Mouse (Mus musculus) lung, adult 10 weeks (tissue): ENCODE measurements around the gene Olfr620. TPM values are rescaled to one million over a fixed set of nuclear protein-coding genes. Genes with fewer than 3 reads are reported as not detected.

Source experiments
- polyA plus RNA-seq: library from polyadenylated mRNA; stranded (reverse); fragments of 350-450 nt; fragmentation: Illumina TruSeq; extraction: RNeasy Lipid Tissue Mini Kit (QIAGEN cat#74804); gene quantifications from one replicate; pipeline ENCODE4 v1.2.3, GENCODE M21; 2014; ENCODE audit warnings: low read depth, low replicate concordance; ENCODE audit not compliant: insufficient read depth

Gene Olfr620
- polyA plus RNA-seq: not detected

DNA sequence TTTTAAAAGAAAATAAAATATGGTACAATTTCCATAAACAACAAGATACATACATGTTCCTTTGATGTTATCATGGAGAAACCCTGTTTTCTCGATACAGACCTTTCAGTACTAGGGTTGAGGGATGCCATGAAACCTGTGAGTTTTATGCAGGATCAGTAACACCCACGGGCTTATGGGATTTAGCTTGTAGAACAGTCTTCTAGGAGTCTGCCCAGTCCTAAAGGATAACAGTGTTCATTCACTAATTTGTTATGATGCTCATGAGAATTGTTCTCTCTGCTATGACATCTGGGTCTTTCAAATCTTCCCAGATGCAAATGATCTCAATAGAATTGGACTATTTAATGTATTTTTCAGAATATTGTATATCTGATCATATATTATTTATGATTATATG is at the start of gene Olfr620:
TSS of gene Olfr620 (minus strand) at position 101 of the 400 bp plus-strand sequence.

DNA sequence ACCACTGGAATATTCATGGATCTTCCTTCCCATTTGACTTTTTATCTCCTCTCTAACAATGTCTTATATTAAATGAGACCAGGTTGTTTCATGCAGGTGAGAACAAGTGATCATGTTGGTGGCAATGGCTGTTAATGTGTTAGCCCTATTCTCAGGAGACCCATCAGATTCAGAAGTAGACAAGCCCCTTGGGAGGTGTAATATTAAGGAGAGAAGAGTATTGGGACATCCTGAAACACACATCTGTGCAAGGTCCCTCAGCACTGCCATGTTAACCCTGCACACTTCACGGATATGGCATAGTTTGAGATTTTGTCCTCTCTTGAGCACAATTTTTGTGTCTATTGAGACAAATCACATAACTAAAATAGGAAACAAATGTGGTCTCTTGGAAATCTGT is 30.3 kb upstream of the Olfr620 start, which contains the start of gene Olfr622:
TSS of gene Olfr622 (minus strand) at position 101 of the 400 bp plus-strand sequence.

DNA sequence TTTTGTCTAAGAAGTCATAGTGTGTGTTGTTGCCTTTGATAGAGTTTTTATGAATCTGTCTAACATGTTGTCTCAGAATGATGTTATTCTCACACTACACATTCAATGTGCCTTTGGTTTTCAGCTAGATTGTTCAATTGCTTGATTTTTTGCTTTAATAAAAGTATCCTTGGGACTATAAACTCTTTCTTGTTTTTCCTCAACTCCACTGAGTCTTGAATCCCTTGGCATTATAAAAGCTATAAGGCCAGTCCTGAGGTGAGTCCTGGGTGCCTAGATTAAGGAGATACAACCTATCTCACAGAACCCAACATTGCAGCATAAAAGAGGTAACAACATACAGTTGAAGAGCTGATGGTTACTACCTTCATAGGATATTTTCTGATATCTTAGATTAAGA is 12.1 kb downstream of the Olfr620 start, which contains the start of gene Olfr619:
TSS of gene Olfr619 (plus strand) at position 301 of the 400 bp plus-strand sequence.

DNA sequence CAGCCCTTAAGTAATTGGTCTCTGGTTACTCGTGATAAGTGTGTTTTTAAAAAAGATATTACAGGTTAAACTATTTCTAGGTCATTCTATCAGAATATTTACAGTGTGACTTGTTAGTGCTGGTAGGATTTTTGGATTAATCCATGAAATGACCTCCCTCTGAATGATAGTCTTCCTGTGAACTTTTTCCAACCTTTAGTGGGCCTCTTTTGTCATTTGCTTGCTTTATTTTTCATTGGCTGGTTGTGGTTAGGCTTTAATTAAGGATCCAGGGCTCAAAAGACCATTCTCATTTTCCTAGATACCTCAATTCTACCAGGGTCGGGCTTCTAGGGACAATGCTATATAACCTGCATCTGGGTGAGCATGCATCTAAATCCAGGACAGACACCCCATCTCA is 22.5 kb downstream of the Olfr620 start, which contains the start of gene Olfr618:
TSS of gene Olfr618 (plus strand) at position 301 of the 400 bp plus-strand sequence.

DNA sequence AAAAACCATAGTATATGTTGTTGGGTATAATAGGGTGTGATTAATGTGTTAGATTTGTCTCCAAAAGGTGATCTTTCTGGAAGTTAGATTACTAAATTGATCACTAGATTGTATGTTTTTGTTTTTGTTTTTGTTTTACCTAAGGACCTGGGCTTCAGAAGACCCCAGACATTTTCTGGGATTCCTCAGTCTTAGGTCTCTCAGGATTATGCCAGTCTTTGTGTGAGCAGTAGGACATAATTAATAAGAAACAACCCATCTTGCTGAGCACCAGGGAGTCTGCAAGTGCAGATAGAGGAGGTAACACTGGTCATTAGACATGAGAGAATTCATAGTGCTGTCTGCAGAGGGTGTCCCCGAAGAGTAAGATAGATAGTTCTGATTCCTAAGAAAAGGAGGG is 39.6 kb downstream of the Olfr620 start, which contains the start of gene Olfr617:
TSS of gene Olfr617 (plus strand) at position 301 of the 400 bp plus-strand sequence.

DNA sequence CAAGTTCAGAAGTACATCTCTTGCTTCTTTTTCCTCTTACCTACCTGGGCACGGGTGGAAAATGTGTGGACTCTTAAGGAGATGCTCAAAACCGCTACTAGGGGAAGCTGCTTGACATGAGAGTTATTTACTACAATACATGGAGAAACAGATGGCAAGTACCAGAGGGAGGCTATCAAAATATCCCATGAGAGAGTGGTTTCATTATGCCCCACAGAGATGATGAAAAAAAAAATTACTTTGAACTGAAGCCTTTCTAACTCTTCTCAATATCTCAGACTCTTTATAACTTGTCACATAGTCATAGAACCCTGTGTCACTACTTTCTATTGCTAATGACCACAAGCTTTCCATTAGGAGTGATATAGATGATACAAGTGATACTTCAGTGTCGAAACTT is 43.3 kb downstream of the Olfr620 start, which contains the start of gene Olfr616:
TSS of gene Olfr616 (minus strand) at position 101 of the 400 bp plus-strand sequence.

DNA sequence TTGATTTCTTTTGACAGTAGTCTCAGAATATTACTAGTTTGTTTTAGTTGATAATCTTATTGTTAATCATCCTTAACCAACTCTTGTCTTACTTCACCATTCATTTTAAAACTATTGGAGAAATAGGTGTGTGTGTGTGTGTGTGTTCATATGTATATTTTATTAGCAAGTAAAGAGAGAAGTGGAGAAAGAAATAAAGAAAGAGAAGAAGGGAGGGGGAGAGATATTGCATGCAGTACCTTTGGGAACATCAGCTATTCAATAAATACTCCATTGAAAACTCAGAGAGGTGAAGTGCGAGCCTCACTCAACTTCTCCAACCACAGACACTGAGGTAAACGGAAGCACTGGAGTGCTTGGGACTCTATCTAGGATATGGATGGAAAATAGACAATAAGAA is 56.6 kb downstream of the Olfr620 start, which contains the start of gene Olfr615:
TSS of gene Olfr615 (plus strand) at position 301 of the 400 bp plus-strand sequence.

Other genes starting within 250 kb of the Olfr620 start
- gene Olfr601, start 249.9 kb downstream of the Olfr620 start, polyA plus RNA-seq: not detected
- not detected for gene Olfr603, start 226.4 kb downstream of the Olfr620 start, polyA plus RNA-seq
- gene Usp17lc, start 197.5 kb downstream of the Olfr620 start, polyA plus RNA-seq: not detected
- not detected for gene Olfr605, start 167.1 kb downstream of the Olfr620 start, polyA plus RNA-seq
- not detected for gene Olfr606, start 163.5 kb downstream of the Olfr620 start, polyA plus RNA-seq
- not detected for gene Olfr607, start 148.4 kb downstream of the Olfr620 start, polyA plus RNA-seq
- not detected for gene Olfr608, start 142.7 kb downstream of the Olfr620 start, polyA plus RNA-seq
- not detected for gene Olfr609, start 114.5 kb downstream of the Olfr620 start, polyA plus RNA-seq
- not detected for gene Olfr610, start 100.4 kb downstream of the Olfr620 start, polyA plus RNA-seq
- not detected for gene Olfr611, start 91.7 kb downstream of the Olfr620 start, polyA plus RNA-seq
- not detected for gene Olfr612, start 69.8 kb downstream of the Olfr620 start, polyA plus RNA-seq
- gene Olfr613, start 64.5 kb downstream of the Olfr620 start, polyA plus RNA-seq: not detected
- not detected for gene Olfr615, start 56.5 kb downstream of the Olfr620 start, polyA plus RNA-seq
- gene Olfr616, start 43.4 kb downstream of the Olfr620 start, polyA plus RNA-seq: not detected
- gene Olfr617, start 39.5 kb downstream of the Olfr620 start, polyA plus RNA-seq: not detected
- gene Olfr618, start 22.4 kb downstream of the Olfr620 start, polyA plus RNA-seq: not detected
- gene Olfr619, start 12.0 kb downstream of the Olfr620 start, polyA plus RNA-seq: not detected
- gene Olfr622, start 30.2 kb upstream of the Olfr620 start, polyA plus RNA-seq: not detected
- gene Olfr623, start 51.2 kb upstream of the Olfr620 start, polyA plus RNA-seq: not detected
- gene Olfr624, start 58.7 kb upstream of the Olfr620 start, polyA plus RNA-seq: 0.04 TPM
- gene Olfr625-ps1, start 70.2 kb upstream of the Olfr620 start, polyA plus RNA-seq: not detected
- gene Olfr243, start 102.1 kb upstream of the Olfr620 start, polyA plus RNA-seq: not detected
- not detected for gene Olfr628, start 117.8 kb upstream of the Olfr620 start, polyA plus RNA-seq
- gene Olfr629, start 132.4 kb upstream of the Olfr620 start, polyA plus RNA-seq: not detected
- gene Olfr630, start 144.8 kb upstream of the Olfr620 start, polyA plus RNA-seq: not detected
- not detected for gene Olfr69, start 159.1 kb upstream of the Olfr620 start, polyA plus RNA-seq
- not detected for gene Olfr68, start 167.2 kb upstream of the Olfr620 start, polyA plus RNA-seq
- not detected for gene Olfr67, start 179.3 kb upstream of the Olfr620 start, polyA plus RNA-seq
- gene Hbb-bt, start 201.5 kb upstream of the Olfr620 start, polyA plus RNA-seq: 3,244 TPM
- 22,942 TPM for gene Hbb-bs, start 215.6 kb upstream of the Olfr620 start, polyA plus RNA-seq
- gene Hbb-bh2, start 228.0 kb upstream of the Olfr620 start, polyA plus RNA-seq: not detected
- gene Hbb-bh1, start 230.6 kb upstream of the Olfr620 start, polyA plus RNA-seq: not detected
- not detected for gene Hbb-y, start 240.7 kb upstream of the Olfr620 start, polyA plus RNA-seq